9 mouse cellular contexts compared by ENCODE assay signal in genomic region chr8:116755557-116755956, GRCm38 (mm10). TPM values are rescaled to one million over a fixed set of nuclear protein-coding genes. Genes with fewer than 3 reads are reported as not detected.
A peak's percentile ranks its signal among the peaks of the same experiment; 100 is the strongest.
DNase-seq lines count a peak whose midpoint lies in the region; ATAC-seq and TF ChIP-seq lines count a peak whose summit lies in the region.
"Had no signal": no experiment of that assay in that cellular context is flagged by ENCODE, and none has a peak within 500 bp of the region (broad histone marks: within the 10 kb centered on the region; RNA-seq: fewer than 3 reads in every experiment).

No protein-coding gene starts in this region.

- no peaks in the 10 kb centered on the region for H3K4me1 ChIP-seq in kidney, adult 2 months (ENCODE audit: control insufficient read depth, insufficient read depth, low read length)
- H3K4me1 ChIP-seq in kidney, embryonic 14.5 days (ENCODE audit: control insufficient read depth, insufficient read depth, low read length) = no peaks in the 10 kb centered on the region
- no peaks in the 10 kb centered on the region for H3K4me1 ChIP-seq in embryonic facial prominence, embryonic 11.5 days (ENCODE audit: control insufficient read depth, insufficient read depth, low read length)
- no peaks in the 10 kb centered on the region for H3K4me1 ChIP-seq in liver, postnatal 0 days (ENCODE audit: insufficient read depth)

- H3K27me3 ChIP-seq in kidney, adult 2 months (replicated peaks; ENCODE audit: control insufficient read depth, insufficient read depth, low read length) = no peaks in the 10 kb centered on the region
- no peaks in the 10 kb centered on the region for H3K27me3 ChIP-seq in kidney, embryonic 14.5 days (ENCODE audit: control insufficient read depth, insufficient read depth, low read length)
- no peaks in the 10 kb centered on the region for H3K27me3 ChIP-seq in embryonic facial prominence, embryonic 11.5 days (ENCODE audit: control insufficient read depth, insufficient read depth, low read length)
- H3K27me3 ChIP-seq in liver, postnatal 0 days (ENCODE audit: insufficient read depth, low read length) = no peaks in the 10 kb centered on the region

- H3K27ac ChIP-seq in kidney, adult 2 months (ENCODE audit: insufficient read depth, low read depth, low read length) = no peak overlapping the region
- H3K27ac ChIP-seq in kidney, embryonic 14.5 days (ENCODE audit: low read depth, low read length) = no peak overlapping the region
- no peak overlapping the region for H3K27ac ChIP-seq in embryonic facial prominence, embryonic 11.5 days (replicated peaks; ENCODE audit: low read depth, low read length)
- no peak overlapping the region for H3K27ac ChIP-seq in liver, postnatal 0 days (ENCODE audit: low read depth)

- WGBS in kidney, adult 2 months = 8% methylated on average over 4 of the region's 4 CpGs
- WGBS in kidney, embryonic 14.5 days = 13% methylated on average over 4 of the region's 4 CpGs
- WGBS in embryonic facial prominence, embryonic 11.5 days = 10% methylated on average over 4 of the region's 4 CpGs
- 6% methylated on average over 4 of the region's 4 CpGs for WGBS in liver, postnatal 0 days (ENCODE audit: insufficient replicate concordance)

- ATAC-seq in kidney, embryonic 14.5 days (ENCODE audit: low FRiP score, low TSS enrichment) = no peak
- ATAC-seq in embryonic facial prominence, embryonic 11.5 days (replicated peaks; ENCODE audit: insufficient number of reproducible peaks, low FRiP score, low TSS enrichment, low read depth) = no peak
- ATAC-seq in liver, postnatal 0 days = no peak

- TF ChIP-seq POLR2A in kidney, adult 2 months (IDR thresholded peaks at IDR 0.05; ENCODE audit: low read depth, low read length) = no peak

- no peak overlapping the region for H3K4me2 ChIP-seq in kidney, embryonic 14.5 days (replicated peaks; ENCODE audit: low read depth, low read length)
- no peak overlapping the region for H3K4me2 ChIP-seq in embryonic facial prominence, embryonic 11.5 days (ENCODE audit: low read depth, low read length)
- no peak overlapping the region for H3K4me2 ChIP-seq in liver, postnatal 0 days (ENCODE audit: low read depth, low read length)

- no peaks in the 10 kb centered on the region for H3K36me3 ChIP-seq in kidney, adult 2 months (ENCODE audit: control insufficient read depth, insufficient read depth, low read length)
- H3K36me3 ChIP-seq in kidney, embryonic 14.5 days (ENCODE audit: control insufficient read depth, insufficient read depth, low read length) = no peaks in the 10 kb centered on the region
- H3K36me3 ChIP-seq in embryonic facial prominence, embryonic 11.5 days (replicated peaks; ENCODE audit: control insufficient read depth, insufficient read depth, low read depth, low read length) = no peaks in the 10 kb centered on the region
- no peaks in the 10 kb centered on the region for H3K36me3 ChIP-seq in liver, postnatal 0 days (replicated peaks; ENCODE audit: insufficient read depth, low read length)

- peak; percentile 43 for DNase-seq in kidney, adult 2 months
- peak; percentile 82 for DNase-seq in CD4-positive, CD25-positive, alpha-beta regulatory T cell, adult 2 months (ENCODE audit: low read depth, low spot score)
- peak; percentile 53 for DNase-seq in R1 (ENCODE audit: low read depth, low spot score)
- peak; percentile 69 for DNase-seq in embryonic facial prominence, embryonic 11.5 days (ENCODE audit: low spot score)
- peak; percentile 51 for DNase-seq in liver, postnatal 0 days
- DNase-seq in thymus, postnatal 10 days (ENCODE audit: low spot score in 2 of 2) = peak; percentile 21 to 67
- no peak for DNase-seq in frontal cortex, postnatal 14 days (ENCODE audit: low spot score in 2 of 2)

- TF ChIP-seq EP300 in liver, postnatal 0 days (IDR thresholded peaks at IDR 0.05; ENCODE audit: low read depth) = no peak

- peak; percentile 83 for TF ChIP-seq CTCF in kidney, adult 2 months (conservative IDR thresholded peaks at IDR 0.05; ENCODE audit: insufficient read depth, insufficient read length, low read depth, low read length)
- TF ChIP-seq CTCF in liver, postnatal 0 days (IDR thresholded peaks at IDR 0.05; ENCODE audit: low read depth) = peak; percentile 70

- no peak overlapping the region for H3K4me3 ChIP-seq in kidney, adult 2 months (ENCODE audit: insufficient read depth, low read depth, low read length)
- no peak overlapping the region for H3K4me3 ChIP-seq in kidney, embryonic 14.5 days (ENCODE audit: low read length)
- H3K4me3 ChIP-seq in embryonic facial prominence, embryonic 11.5 days (ENCODE audit: low read depth, low read length) = no peak overlapping the region
- no peak overlapping the region for H3K4me3 ChIP-seq in liver, postnatal 0 days (ENCODE audit: low read depth, low read length)
- H3K4me3 ChIP-seq: erythroblast, embryonic 14.5 days had no signal

- H3K9ac ChIP-seq in kidney, embryonic 14.5 days (ENCODE audit: low read depth, low read length) = no peak overlapping the region
- H3K9ac ChIP-seq in embryonic facial prominence, embryonic 11.5 days (replicated peaks; ENCODE audit: low read length) = no peak overlapping the region
- H3K9ac ChIP-seq in liver, postnatal 0 days (replicated peaks) = no peak overlapping the region

- H3K9me3 ChIP-seq in kidney, embryonic 14.5 days (ENCODE audit: control insufficient read depth, low read length) = no peaks in the 10 kb centered on the region
- H3K9me3 ChIP-seq in embryonic facial prominence, embryonic 11.5 days (replicated peaks; ENCODE audit: control insufficient read depth, low read length) = no peaks in the 10 kb centered on the region
- H3K9me3 ChIP-seq in liver, postnatal 0 days (ENCODE audit: low read length) = no peaks in the 10 kb centered on the region

RNA-seq across cellular contexts. Expression of gene Cdyl2, which starts 22.8 kb away (rescaled TPM):
- 2.0 and 2.4 TPM in 2 replicates for polyA plus RNA-seq in kidney, adult 2 months (2012; rRNA removed)
- 8.4 and 9.2 TPM in 2 replicates for polyA plus RNA-seq in kidney, embryonic 14.5 days (2014; fragmentation: Nextera tagmentation; extraction: Ambion mirVana)
- 5.9 and 7.1 TPM in 2 replicates for polyA plus RNA-seq in embryonic facial prominence, embryonic 11.5 days (2014; fragmentation: Nextera tagmentation; extraction: Ambion mirVana)
- 1.8 and 2.3 TPM in 2 replicates for polyA plus RNA-seq in liver, postnatal 0 days (2015; fragmentation: Nextera tagmentation; extraction: Ambion mirVana)

Comparison
In these comparisons a context has a peak if more than half of its experiments do, and no peak if none do; other contexts are left out.
1. DNase-seq: peak in kidney, adult 2 months (single experiment), CD4-positive, CD25-positive, alpha-beta regulatory T cell, adult 2 months (single experiment), R1 (single experiment), embryonic facial prominence, embryonic 11.5 days (single experiment), liver, postnatal 0 days (single experiment) and thymus, postnatal 10 days (2 of 2); none in frontal cortex, postnatal 14 days (0 of 2).